Mouse (Mus musculus) thymus, adult 2 months (tissue): ENCODE results near the gene Tcf25. TPM values are rescaled to one million over a fixed set of nuclear protein-coding genes. Genes with fewer than 3 reads are reported as not detected.

Source experiments
- DNase-seq: peaks from one replicate; pipeline ENCODE4 v3.0.0; 2021
- H3K27ac ChIP-seq: fragments of 200-500 bp; 2 replicates; pipeline ENCODE4 v1.5.1; 2012; ENCODE audit warnings: low read length, control low read depth; ENCODE audit not compliant: control insufficient read depth, insufficient read depth
- H3K27me3 ChIP-seq: fragments of 200-500 bp; 2 replicates; pipeline ENCODE4 v1.6.1; 2012; ENCODE audit warnings: mild to moderate bottlenecking, low read length, moderate library complexity, mixed read lengths; ENCODE audit not compliant: control insufficient read depth, insufficient read depth
- H3K36me3 ChIP-seq: fragments of 200-500 bp; 2 replicates; pipeline ENCODE4 v1.6.1; 2012; ENCODE audit warnings: mild to moderate bottlenecking, low read length, moderate library complexity; ENCODE audit not compliant: control insufficient read depth, insufficient read depth
- H3K4me1 ChIP-seq: fragments of 200-500 bp; replicated peaks from 2 replicates; pipeline ENCODE4 v1.6.1; 2012; ENCODE audit warnings: low read length; ENCODE audit not compliant: control insufficient read depth, insufficient read depth
- H3K4me3 ChIP-seq: fragments of 200-500 bp; 2 replicates; pipeline ENCODE4 v1.5.1; 2012; ENCODE audit warnings: mild to moderate bottlenecking, low read length, control low read depth, moderate library complexity; ENCODE audit not compliant: control insufficient read depth, insufficient read depth
- CTCF ChIP-seq: fragments of 200-500 bp; IDR thresholded peaks from 2 replicates; pipeline ENCODE4 v1.5.1; 2012; ENCODE audit warnings: mild to moderate bottlenecking, control low read depth, low read length, moderate library complexity, borderline replicate concordance; ENCODE audit not compliant: control insufficient read depth, poor library complexity, insufficient read depth; ENCODE audit errors: extremely low read depth
- POLR2A ChIP-seq: fragments of 200-500 bp; IDR thresholded peaks from 2 replicates; pipeline ENCODE4 v1.6.1; 2012; ENCODE audit warnings: mild to moderate bottlenecking, low read length, control low read depth, moderate library complexity; ENCODE audit not compliant: control insufficient read depth, poor library complexity, insufficient read depth; ENCODE audit errors: extremely low read depth
- WGBS: fragments of 180-500 bp; shearing (Covaris S2); methylation state at CpG from one replicate; pipeline ENCODE4 v1.1.7; 2018; 5-methylcytosine and 5-hydroxymethylcytosine counted together
- polyA plus RNA-seq: library from polyadenylated mRNA; depleted of rRNA; stranded (reverse); fragments of >200 nt; gene quantifications from 2 replicates; pipeline ENCODE4 v1.2.3, GENCODE M21; 2012

Tcf25 gene
- polyA plus RNA-seq, 1 experiment, result 261 TPM

DNA sequence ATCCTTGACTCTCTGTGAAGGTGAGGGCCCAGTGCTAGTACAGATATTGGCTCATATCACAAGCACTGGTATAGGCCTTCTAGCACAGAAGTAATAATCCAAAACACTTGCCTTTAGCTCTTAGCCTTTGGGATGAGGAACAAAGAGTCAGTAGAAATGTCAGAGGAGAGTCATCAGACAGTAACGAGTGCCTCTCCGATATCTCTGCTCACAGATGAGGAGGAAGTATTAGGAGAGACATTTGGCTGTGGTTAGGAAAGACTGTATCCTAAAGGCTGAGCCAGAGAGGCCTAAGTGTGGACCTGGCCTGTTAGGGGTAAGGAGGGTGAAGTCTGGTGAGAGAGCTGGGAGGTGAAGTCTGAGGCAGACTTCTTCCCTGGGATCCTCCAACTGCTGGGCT is 68.2 kb downstream of the Tcf25 start:
- Histone ChIP-seq H3K27me3 (no peaks in the 10 kb centered on the region), H3K36me3 (no peaks in the 10 kb centered on the region), H3K27ac (no peak overlapping the region), H3K4me1 (peaks cover 5% of the 10 kb centered on the region; the same call in 1 of the 2 replicates), H3K4me3 (no peak overlapping the region)
- TF ChIP-seq CTCF (no peak), POLR2A (no peak)
- DNase-seq, result no peak
- WGBS, result 92% methylated on average over 2 of the region's 2 CpGs

DNA sequence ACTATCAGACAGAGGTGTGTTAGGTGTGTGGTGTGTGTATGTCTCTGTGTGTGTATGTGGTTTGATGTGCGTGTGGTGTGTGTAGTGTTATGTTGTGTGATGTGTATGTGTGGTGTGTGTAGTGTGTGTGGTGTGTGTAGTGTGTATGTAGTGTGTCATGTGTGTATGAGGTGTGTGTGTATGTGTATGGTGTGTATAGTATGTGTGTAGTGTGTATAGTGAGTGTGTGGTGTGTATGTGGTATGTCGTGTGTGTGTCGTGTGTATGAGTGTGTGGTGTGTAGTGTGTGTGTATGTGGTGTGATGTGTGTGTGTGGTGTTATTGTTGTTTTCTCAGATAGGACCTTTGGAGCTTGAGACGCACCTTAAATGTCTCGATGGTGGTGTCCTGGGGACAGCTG is 68.8 kb downstream of the Tcf25 start:
- no peak overlapping the region for H3K4me3 ChIP-seq
- 97% methylated on average over 5 of the region's 5 CpGs for WGBS
- no peak overlapping the region for H3K27ac ChIP-seq

DNA sequence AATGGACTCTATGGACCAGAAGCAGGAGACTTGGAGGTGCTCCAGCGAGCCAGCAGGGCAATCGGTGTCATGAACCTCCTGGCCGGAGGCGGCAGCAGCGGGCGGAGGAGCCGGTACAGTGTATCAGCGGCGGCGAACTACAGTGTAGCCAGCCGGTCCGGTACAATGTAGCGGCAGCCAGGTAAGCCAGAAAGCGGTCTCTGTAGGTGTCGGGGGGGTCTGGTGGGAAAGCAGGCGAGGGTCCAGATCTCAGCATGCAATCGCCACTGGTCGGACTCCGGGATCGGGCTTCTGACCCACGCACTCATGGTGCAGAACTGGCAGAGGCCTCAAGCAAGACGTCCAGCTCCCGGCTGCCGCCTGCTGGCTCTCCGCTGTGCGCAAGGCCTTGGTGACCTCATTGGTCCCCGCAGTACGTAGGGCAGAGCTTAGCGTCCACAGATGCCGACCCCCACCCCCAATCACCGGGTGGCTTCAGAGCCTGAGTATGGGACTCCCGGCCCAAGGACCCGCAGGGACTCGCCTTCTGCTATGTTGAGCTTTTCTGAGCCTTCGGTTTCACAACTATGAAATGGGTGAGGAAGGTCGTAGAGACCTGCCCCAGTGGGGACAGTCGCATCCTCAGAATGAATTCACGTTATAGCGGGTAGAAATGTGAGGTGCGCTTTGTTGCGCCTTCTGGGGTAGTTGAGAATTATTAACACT is 69.5 kb downstream of the Tcf25 start:
- Histone ChIP-seq H3K27ac (no peak overlapping the region), H3K4me1 (peaks cover 5% of the 10 kb centered on the region; the same call in 1 of the 2 replicates), H3K36me3 (no peaks in the 10 kb centered on the region), H3K27me3 (no peaks in the 10 kb centered on the region), H3K4me3 (peak overlapping the region; percentile 61)
- TF ChIP-seq CTCF (peak; percentile 84), POLR2A (no peak)
- DNase-seq, result peak; percentile 96
- under 1% methylated on average over 41 of the region's 41 CpGs for WGBS

More for the DNA sequence above, 68.8 kb downstream of the Tcf25 start:
- peaks cover 5% of the 10 kb centered on the region; the same call in 1 of the 2 replicates for H3K4me1 ChIP-seq
- DNase-seq, result no peak
- no peaks in the 10 kb centered on the region for H3K27me3 ChIP-seq
- TF ChIP-seq POLR2A, result no peak
- no peak for TF ChIP-seq CTCF
- no peaks in the 10 kb centered on the region for H3K36me3 ChIP-seq

DNA sequence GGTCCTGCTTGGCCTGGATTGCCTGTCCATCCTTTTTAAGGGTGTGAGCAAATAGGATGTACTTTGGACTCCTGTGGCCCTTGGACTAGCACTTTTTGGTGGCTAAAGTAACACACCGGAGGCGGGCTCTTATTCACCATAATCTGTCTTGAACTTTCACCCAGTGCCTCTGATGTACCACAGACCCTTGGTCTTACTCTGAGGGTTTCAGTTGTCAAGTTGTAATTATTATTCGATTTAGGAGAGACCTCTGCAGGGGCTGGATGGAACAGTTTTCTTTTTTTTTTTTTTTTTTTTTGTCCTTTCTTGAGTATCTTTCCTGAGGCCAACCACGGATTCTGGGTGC is 70.0 kb downstream of the Tcf25 start:
- Histone ChIP-seq H3K27me3 (no peaks in the 10 kb centered on the region), H3K36me3 (no peaks in the 10 kb centered on the region), H3K4me3 (peak overlapping the region; percentile 61), H3K4me1 (peaks cover 5% of the 10 kb centered on the region; the same call in 1 of the 2 replicates), H3K27ac (no peak overlapping the region)
- no peak for TF ChIP-seq CTCF
- 5% methylated on average over 4 of the region's 4 CpGs for WGBS
- no peak for DNase-seq

DNA sequence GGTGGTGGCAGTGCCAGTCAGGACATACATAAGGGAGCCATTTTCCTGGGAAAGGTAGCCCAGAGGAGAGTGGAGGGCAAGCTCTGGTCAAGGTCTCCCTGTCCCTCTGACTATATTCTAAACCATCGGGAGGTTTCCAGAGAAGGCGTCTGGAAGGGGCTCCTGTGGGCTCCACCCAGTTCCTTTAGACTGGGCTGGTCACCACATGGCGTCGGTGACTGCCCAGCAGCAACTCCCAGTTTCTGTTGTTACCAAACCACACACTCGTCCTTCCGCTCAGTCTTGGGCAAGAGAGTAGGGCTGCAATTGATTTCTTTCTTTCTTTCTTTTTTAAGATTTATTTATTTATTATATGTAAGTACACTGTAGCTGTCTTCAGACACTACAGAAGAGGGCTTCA is 70.6 kb downstream of the Tcf25 start:
- Histone ChIP-seq H3K36me3 (no peaks in the 10 kb centered on the region), H3K4me1 (peaks cover 5% of the 10 kb centered on the region; the same call in 1 of the 2 replicates), H3K27me3 (no peaks in the 10 kb centered on the region), H3K4me3 (no peak overlapping the region), H3K27ac (no peak overlapping the region)
- TF ChIP-seq CTCF (no peak), POLR2A (no peak)
- WGBS, result 83% methylated on average over 6 of the region's 6 CpGs
- DNase-seq, result no peak

DNA sequence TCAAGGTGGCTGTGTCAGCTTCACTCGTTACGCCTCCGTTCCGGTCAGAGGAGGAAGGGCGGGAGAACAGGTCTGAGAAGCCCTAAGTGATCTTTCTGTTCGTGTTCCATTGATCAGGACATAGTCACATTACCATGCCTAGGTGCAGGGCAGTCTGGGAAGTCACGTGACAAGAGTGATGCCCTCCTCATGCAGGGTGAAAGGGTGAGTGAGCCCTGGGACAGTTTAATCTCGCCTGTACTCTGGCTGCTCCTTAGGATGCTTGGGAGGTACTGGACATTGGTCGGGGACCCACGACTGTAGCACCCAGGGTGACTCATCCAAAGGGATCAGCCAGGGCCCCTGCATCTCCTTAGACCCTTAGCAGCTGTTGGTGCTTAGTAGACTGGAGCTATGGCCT is 72.4 kb downstream of the Tcf25 start:
- no peak overlapping the region for H3K4me3 ChIP-seq
- no peak for DNase-seq
- WGBS, result 91% methylated on average over 10 of the region's 10 CpGs
- H3K36me3 ChIP-seq, result no peaks in the 10 kb centered on the region
- TF ChIP-seq CTCF (no peak), POLR2A (no peak)
- no peaks in the 10 kb centered on the region for H3K27me3 ChIP-seq
- H3K4me1 ChIP-seq, result peaks cover 8% of the 10 kb centered on the region; the same call in 1 of the 2 replicates
- no peak overlapping the region for H3K27ac ChIP-seq

DNA sequence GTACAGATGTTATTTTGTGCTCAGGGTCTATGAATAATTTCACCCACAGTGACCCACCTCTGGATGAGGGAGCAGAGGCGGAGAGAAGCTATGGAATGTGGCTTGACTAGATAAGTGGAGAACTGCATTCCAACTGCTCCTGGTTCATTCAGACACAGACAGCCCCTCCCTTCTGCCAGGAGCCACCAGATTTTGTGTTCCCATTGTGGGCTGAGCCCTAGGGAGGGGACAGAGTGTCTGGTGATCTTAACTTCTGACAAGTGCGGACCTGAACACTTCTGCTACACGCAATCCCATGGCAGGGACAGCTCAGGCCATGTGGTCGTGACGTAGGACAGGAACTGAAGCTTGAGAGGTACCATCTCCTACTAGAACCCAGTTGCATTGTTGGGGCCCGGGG is 73.2 kb downstream of the Tcf25 start:
- TF ChIP-seq CTCF, result no peak
- no peak for TF ChIP-seq POLR2A
- H3K4me1 ChIP-seq, result peaks cover 8% of the 10 kb centered on the region; the same call in 1 of the 2 replicates
- 95% methylated on average over 6 of the region's 6 CpGs for WGBS
- no peak for DNase-seq
- no peaks in the 10 kb centered on the region for H3K27me3 ChIP-seq
- H3K27ac ChIP-seq, result no peak overlapping the region
- no peaks in the 10 kb centered on the region for H3K36me3 ChIP-seq
- H3K4me3 ChIP-seq, result no peak overlapping the region
